In genomic region chr11:98051611-98052128, GRCm38 (mm10) we compare ENCODE assay signal across 8 mouse cellular contexts. TPM values are rescaled to one million over a fixed set of nuclear protein-coding genes. Genes with fewer than 3 reads are reported as not detected.
DNase-seq lines count a peak whose midpoint lies in the region; ATAC-seq and TF ChIP-seq lines count a peak whose summit lies in the region.

No protein-coding gene starts in this region.

- H3K27ac ChIP-seq in spleen, adult 2 months (ENCODE audit: insufficient read depth, low read length): no peak overlapping the region
- no peak overlapping the region for H3K27ac ChIP-seq in liver, postnatal 0 days (ENCODE audit: low read depth)

- no peak for TF ChIP-seq POLR2A in spleen, adult 2 months (IDR thresholded peaks at IDR 0.05; ENCODE audit: low read depth, low read length)

- H3K4me3 ChIP-seq in spleen, adult 2 months (ENCODE audit: extremely low read depth, insufficient read depth, insufficient read length): peak overlapping the region; percentile 61; the same call in 1 of the 2 replicates
- H3K4me3 ChIP-seq in liver, postnatal 0 days (ENCODE audit: low read depth, low read length): peak overlapping the region; percentile 38

- H3K9me3 ChIP-seq in liver, postnatal 0 days (ENCODE audit: low read length): no peaks in the 10 kb centered on the region

- DNase-seq in cerebellum, adult 11-12 months: peak; percentile 41
- DNase-seq in cerebellum, postnatal 25 days: no peak
- DNase-seq in spleen, adult 2 months (ENCODE audit: low read depth in 1 of 2, low spot score in 2 of 2): peak in 1 of 2 experiments; percentile 28
- no peak for DNase-seq in spleen, adult 12 weeks (ENCODE audit: low spot score)
- DNase-seq in liver, postnatal 0 days: no peak
- DNase-seq in c-Kit-positive CD71-positive TER-119-positive erythroid progenitor cells, embryonic 14.5 days (ENCODE audit: low spot score): no peak
- no peak for DNase-seq in kidney, postnatal 10 days

- H3K4me1 ChIP-seq in spleen, adult 2 months (ENCODE audit: control insufficient read depth, insufficient read depth, insufficient read length): peaks cover 23% of the 10 kb centered on the region
- H3K4me1 ChIP-seq in liver, postnatal 0 days (ENCODE audit: insufficient read depth): peaks cover 13% of the 10 kb centered on the region

- H3K27me3 ChIP-seq in spleen, adult 2 months (ENCODE audit: control insufficient read depth, insufficient read depth, low read length): peaks cover 13% of the 10 kb centered on the region
- H3K27me3 ChIP-seq in liver, postnatal 0 days (ENCODE audit: insufficient read depth, low read length): peaks cover 46% of the 10 kb centered on the region

- no peak overlapping the region for H3K9ac ChIP-seq in liver, postnatal 0 days (replicated peaks)

- ATAC-seq in liver, postnatal 0 days: no peak
- ATAC-seq in megakaryocyte-erythroid progenitor cell, adult 5-6 weeks (replicated peaks; ENCODE audit: low FRiP score, low TSS enrichment, poor library complexity, severe bottlenecking): no peak

- TF ChIP-seq EP300 in liver, postnatal 0 days (IDR thresholded peaks at IDR 0.05; ENCODE audit: low read depth): no peak

- no peak for TF ChIP-seq CTCF in spleen, adult 2 months (IDR thresholded peaks at IDR 0.05; ENCODE audit: extremely low read depth, insufficient read depth, insufficient read length, insufficient replicate concordance)
- no peak for TF ChIP-seq CTCF in liver, postnatal 0 days (IDR thresholded peaks at IDR 0.05; ENCODE audit: low read depth)

- peak overlapping the region; percentile 68 for H3K4me2 ChIP-seq in liver, postnatal 0 days (ENCODE audit: low read depth, low read length)

- 13% methylated on average over 12 of the region's 12 CpGs for WGBS in spleen, adult 2 months
- WGBS in liver, postnatal 0 days (ENCODE audit: insufficient replicate concordance): 9% methylated on average over 12 of the region's 12 CpGs

- no peaks in the 10 kb centered on the region for H3K36me3 ChIP-seq in spleen, adult 2 months (ENCODE audit: control insufficient read depth, insufficient read depth, low read length)
- no peaks in the 10 kb centered on the region for H3K36me3 ChIP-seq in liver, postnatal 0 days (replicated peaks; ENCODE audit: insufficient read depth, low read length)

RNA-seq across cellular contexts. Expression of gene Stac2, which starts 1.6 kb away (rescaled TPM):
- 6.3 and 6.6 TPM in 2 replicates for polyA plus RNA-seq in spleen, adult 2 months (2012; rRNA removed)
- 0.07 and 0.13 TPM in 2 replicates for polyA plus RNA-seq in liver, postnatal 0 days (2015; fragmentation: Nextera tagmentation; extraction: Ambion mirVana)
- not detected in 2 replicates for total RNA-seq in megakaryocyte-erythroid progenitor cell, adult 5-6 weeks (2014; fragmentation: Nextera tagmentation)
- total RNA-seq in megakaryocyte-erythroid progenitor cell, adult 5-6 weeks (2017): not detected in 2 replicates

RNA-seq across cellular contexts. Expression of gene Rpl19, which starts 25.2 kb away (rescaled TPM):
- polyA plus RNA-seq in spleen, adult 2 months (2012; rRNA removed): 555 and 724 TPM in 2 replicates
- 568 TPM in 2 replicates for polyA plus RNA-seq in liver, postnatal 0 days (2015; fragmentation: Nextera tagmentation; extraction: Ambion mirVana)
- 4,206 and 4,300 TPM in 2 replicates for total RNA-seq in megakaryocyte-erythroid progenitor cell, adult 5-6 weeks (2014; fragmentation: Nextera tagmentation)
- 1,746 and 2,000 TPM in 2 replicates for total RNA-seq in megakaryocyte-erythroid progenitor cell, adult 5-6 weeks (2017)

RNA-seq across cellular contexts. Expression of gene Cacnb1, which starts 28.8 kb away (rescaled TPM):
- 8.5 and 8.9 TPM in 2 replicates for polyA plus RNA-seq in spleen, adult 2 months (2012; rRNA removed)
- 0.23 and 0.77 TPM in 2 replicates for polyA plus RNA-seq in liver, postnatal 0 days (2015; fragmentation: Nextera tagmentation; extraction: Ambion mirVana)
- total RNA-seq in megakaryocyte-erythroid progenitor cell, adult 5-6 weeks (2014; fragmentation: Nextera tagmentation): 0.40 and 0.98 TPM in 2 replicates
- total RNA-seq in megakaryocyte-erythroid progenitor cell, adult 5-6 weeks (2017): 0.38 TPM in 1 of 2 replicates, not detected in the other

RNA-seq across cellular contexts. Expression of gene Arl5c, which starts 55.7 kb away (rescaled TPM):
- 24.6 and 28.9 TPM in 2 replicates for polyA plus RNA-seq in spleen, adult 2 months (2012; rRNA removed)
- 9.9 and 10.0 TPM in 2 replicates for polyA plus RNA-seq in liver, postnatal 0 days (2015; fragmentation: Nextera tagmentation; extraction: Ambion mirVana)
- 2.4 and 9.8 TPM in 2 replicates for total RNA-seq in megakaryocyte-erythroid progenitor cell, adult 5-6 weeks (2014; fragmentation: Nextera tagmentation)
- total RNA-seq in megakaryocyte-erythroid progenitor cell, adult 5-6 weeks (2017): 0.50 and 2.7 TPM in 2 replicates
